Mouse (Mus musculus) left cerebral cortex, postnatal 14 days (tissue): Measurements from ENCODE around the gene Tnnc2. TPM values are rescaled to one million over a fixed set of nuclear protein-coding genes. Genes with fewer than 3 reads are reported as not detected.

Experiments used
- DNase-seq, 2 experiments: peaks; one replicate each; pipeline ENCODE4 v3.0.0; 2021 to 2022; ENCODE audit warnings: low spot score in 2 of 2, mixed read lengths in 1 of 2
- intact Hi-C: fragments of 180-260 bp; cut with DNase I; formaldehyde crosslinking; loops from one replicate; pipeline ENCODE4 v1.15.1; 2025
- long read RNA-seq, 2 experiments: library from polyadenylated mRNA; stranded (forward); transcript quantifications; one replicate each; pipeline ENCODE4 v2.0.0; 2021
- total RNA-seq, 2 experiments: library from RNA; stranded (reverse); gene quantifications; 2 replicates each; pipeline ENCODE4 v1.2.3; 2021

Gene Tnnc2
- total RNA-seq = 1 to 10 TPM in 1 of 2 experiments, not detected in 1; 1.1 TPM
- long read RNA-seq, experiment 1, partial matches to known transcripts = 0 of 1 reads
- long read RNA-seq, experiment 1, other reads (novel, unspliced or antisense) = 0 of 1 reads
- long read RNA-seq, experiment 2, partial matches to known transcripts = 0 of 1 reads
- long read RNA-seq, experiment 2, other reads (novel, unspliced or antisense) = 1 of 1 reads

- no peak for DNase-seq
- intact Hi-C loops = no loop called here
These were observed at the start of gene Tnnc2 for GRCm38 (mm10) chr2:164779481-164780086. TSS of gene Tnnc2 (minus strand) at chr2:164779967.

- intact Hi-C loops = no loop called here
These were observed 49.3 kb upstream of the Tnnc2 start for GRCm38 (mm10) chr2:164829090-164829489.

GRCm38 (mm10) chr2:164828437-164828836 is 48.7 kb upstream of the Tnnc2 start, which contains the start of gene Spata25:
TSS of gene Spata25 (minus strand) at chr2:164828537.
- DNase-seq = no peak
- intact Hi-C loops = no loop called here

More at GRCm38 (mm10) chr2:164829090-164829489, 49.3 kb upstream of the Tnnc2 start:
- no peak for DNase-seq

- intact Hi-C loops = no loop called here
- no peak for DNase-seq
These were observed 47.5 kb upstream of the Tnnc2 start for GRCm38 (mm10) chr2:164827146-164827850.

- no peak for DNase-seq
- intact Hi-C loops = no loop called here
These were observed 45.8 kb upstream of the Tnnc2 start for GRCm38 (mm10) chr2:164825521-164825920.

- intact Hi-C loops = no loop called here
- DNase-seq = no peak
These were observed 44.2 kb upstream of the Tnnc2 start for GRCm38 (mm10) chr2:164823969-164824368.

- intact Hi-C loops = no loop called here
- peak; percentile 39 to 55 for DNase-seq
These were observed 43.4 kb upstream of the Tnnc2 start for GRCm38 (mm10) chr2:164823181-164823585.

- intact Hi-C loops = no loop called here
- peak; percentile 100 for DNase-seq
These were observed 42.9 kb upstream of the Tnnc2 start, which contains the start of gene Zswim1 for GRCm38 (mm10) chr2:164822636-164823165. TSS of gene Zswim1 (plus strand) at chr2:164822686.

GRCm38 (mm10) chr2:164821060-164821459 is 41.3 kb upstream of the Tnnc2 start:
- intact Hi-C loops = no loop called here
- no peak for DNase-seq

- DNase-seq = no peak
- intact Hi-C loops = no loop called here
These were observed 37.9 kb upstream of the Tnnc2 start for GRCm38 (mm10) chr2:164817703-164818102.

- intact Hi-C loops = no loop called here
- no peak for DNase-seq
These were observed 37.4 kb upstream of the Tnnc2 start for GRCm38 (mm10) chr2:164817206-164817605.

- intact Hi-C loops = no loop called here
These were observed 36.1 kb upstream of the Tnnc2 start for GRCm38 (mm10) chr2:164815821-164816220.

GRCm38 (mm10) chr2:164815348-164815747 is 35.6 kb upstream of the Tnnc2 start:
- DNase-seq = no peak
- intact Hi-C loops = no loop called here

More at GRCm38 (mm10) chr2:164815821-164816220, 36.1 kb upstream of the Tnnc2 start:
- no peak for DNase-seq

- no peak for DNase-seq
- intact Hi-C loops = no loop called here
These were observed 33.8 kb upstream of the Tnnc2 start for GRCm38 (mm10) chr2:164813557-164813956.

- intact Hi-C loops = no loop called here
- no peak for DNase-seq
These were observed 26.8 kb upstream of the Tnnc2 start for GRCm38 (mm10) chr2:164806614-164807013.

- intact Hi-C loops = no loop called here
- DNase-seq = peak in 1 of 2 experiments; percentile 28
These were observed 25.6 kb upstream of the Tnnc2 start for GRCm38 (mm10) chr2:164805332-164805718.

GRCm38 (mm10) chr2:164804533-164805331 is 25.0 kb upstream of the Tnnc2 start, which contains the start of the genes Acot8 and Zswim3:
TSS of gene Acot8 (minus strand) at chr2:164804882.
TSS of gene Zswim3 (plus strand) at chr2:164805098.
- peak; percentile 99 to 100 for DNase-seq
- intact Hi-C loops = no loop called here

- intact Hi-C loops = no loop called here
- no peak for DNase-seq
These were observed 24.1 kb upstream of the Tnnc2 start for GRCm38 (mm10) chr2:164803921-164804313.

- intact Hi-C loops = no loop called here
These were observed 23.6 kb upstream of the Tnnc2 start for GRCm38 (mm10) chr2:164803201-164803920.

More at GRCm38 (mm10) chr2:164803201-164803920, 23.6 kb upstream of the Tnnc2 start:
- DNase-seq = no peak
